Mouse (Mus musculus): ENCODE data around the gene Amfr. TPM values are rescaled to one million over a fixed set of nuclear protein-coding genes. Genes with fewer than 3 reads are reported as not detected.

The Amfr gene
- polyA plus RNA-seq, 1 experiment from 2014 or later = 49.7 TPM

DNA sequence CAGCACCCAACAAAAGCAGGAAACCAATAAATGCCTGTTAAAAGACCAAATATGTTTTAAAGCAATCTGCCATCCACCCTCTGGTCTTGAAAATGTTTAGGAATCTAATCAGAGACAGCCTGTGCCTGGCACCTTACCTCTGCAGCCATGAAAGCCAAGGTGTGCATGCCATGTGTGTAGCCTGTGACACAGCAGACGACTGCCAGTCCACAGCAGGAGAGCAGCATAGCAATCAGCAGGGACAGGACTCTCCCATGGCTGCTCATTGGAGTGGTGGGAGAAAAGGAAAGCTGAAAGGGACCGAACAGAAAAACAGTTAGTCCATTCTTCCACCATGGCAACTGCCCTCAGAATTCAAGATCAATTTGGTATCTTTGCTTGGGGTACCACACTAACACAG lies 13.7 kb downstream of the Amfr start:
- no peak overlapping the region for H3K4me2 ChIP-seq (replicated peaks; ENCODE audit: low read depth, low read length)
- WGBS = 88% methylated on average over 2 of the region's 2 CpGs
- no peaks in the 10 kb centered on the region for H3K27me3 ChIP-seq (ENCODE audit: control insufficient read depth, insufficient read depth, low read length)
- no peak overlapping the region for H3K4me3 ChIP-seq (ENCODE audit: low read length)
- no peak overlapping the region for H3K9ac ChIP-seq (ENCODE audit: low read depth, low read length)
- no peak overlapping the region for H3K27ac ChIP-seq (ENCODE audit: low read depth, low read length)
- H3K36me3 ChIP-seq (ENCODE audit: control insufficient read depth, insufficient read depth, low read length) = peaks cover 50% of the 10 kb centered on the region
- no peak for ATAC-seq (ENCODE audit: low FRiP score, low TSS enrichment)
- no peaks in the 10 kb centered on the region for H3K9me3 ChIP-seq (ENCODE audit: control insufficient read depth, low read length)
- H3K4me1 ChIP-seq (ENCODE audit: control insufficient read depth, insufficient read depth, low read length) = no peaks in the 10 kb centered on the region

DNA sequence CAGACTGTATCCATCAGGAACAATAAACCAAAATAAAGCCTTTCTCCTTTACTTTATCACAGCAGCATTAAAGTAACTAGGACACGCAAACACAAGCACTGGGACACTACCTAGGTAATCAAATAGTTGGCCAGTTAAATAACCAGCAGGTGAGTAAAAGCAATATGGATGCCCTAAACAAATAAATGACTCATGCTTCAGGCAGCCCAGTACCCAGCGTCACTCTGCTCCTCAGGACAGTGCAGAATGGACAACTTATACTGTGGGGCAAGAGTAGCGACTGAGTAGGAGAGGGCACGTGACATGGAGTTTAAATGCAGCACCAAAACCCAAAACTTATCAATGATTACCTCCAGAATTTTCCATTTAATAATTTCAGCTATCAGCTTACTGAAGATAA lies 22.9 kb downstream of the Amfr start:
- peaks cover 9% of the 10 kb centered on the region; the same call in 1 of the 2 replicates for H3K9me3 ChIP-seq (ENCODE audit: control insufficient read depth, low read length)
- no peaks in the 10 kb centered on the region for H3K4me1 ChIP-seq (ENCODE audit: control insufficient read depth, insufficient read depth, low read length)
- no peak overlapping the region for H3K4me3 ChIP-seq (ENCODE audit: low read length)
- WGBS = 95% methylated on average over 4 of the region's 4 CpGs
- H3K36me3 ChIP-seq (ENCODE audit: control insufficient read depth, insufficient read depth, low read length) = peaks cover 39% of the 10 kb centered on the region
- H3K27me3 ChIP-seq (ENCODE audit: control insufficient read depth, insufficient read depth, low read length) = no peaks in the 10 kb centered on the region
- no peak overlapping the region for H3K27ac ChIP-seq (ENCODE audit: low read depth, low read length)
- no peak for ATAC-seq (ENCODE audit: low FRiP score, low TSS enrichment)
- H3K9ac ChIP-seq (ENCODE audit: low read depth, low read length) = no peak overlapping the region
- H3K4me2 ChIP-seq (replicated peaks; ENCODE audit: low read depth, low read length) = no peak overlapping the region

DNA sequence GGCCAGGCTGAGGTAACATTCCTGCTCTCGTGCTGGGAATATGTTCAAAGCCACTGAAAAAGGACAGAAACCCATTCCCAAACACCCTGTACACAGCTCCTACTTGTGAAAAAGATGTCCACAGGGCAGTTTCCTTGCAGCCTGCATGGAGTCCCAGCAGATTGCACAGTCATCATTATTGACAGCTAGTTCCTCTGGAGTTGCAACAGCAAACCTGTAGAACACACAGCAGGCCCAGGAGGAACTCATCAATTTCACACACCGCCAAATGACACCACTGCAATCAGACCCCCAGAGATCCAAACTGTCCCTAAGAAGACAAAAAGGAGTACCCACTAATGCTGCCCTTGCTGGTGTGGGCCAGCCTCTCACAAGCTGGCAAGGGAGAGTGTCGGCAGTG lies 27.9 kb downstream of the Amfr start:
- 89% methylated on average over 3 of the region's 3 CpGs for WGBS
- Histone ChIP-seq H3K27me3 (ENCODE audit: control insufficient read depth, insufficient read depth, low read length) (no peaks in the 10 kb centered on the region), H3K4me3 (ENCODE audit: low read length) (no peak overlapping the region), H3K4me1 (ENCODE audit: control insufficient read depth, insufficient read depth, low read length) (no peaks in the 10 kb centered on the region), H3K36me3 (ENCODE audit: control insufficient read depth, insufficient read depth, low read length) (peaks cover 76% of the 10 kb centered on the region), H3K9ac (ENCODE audit: low read depth, low read length) (no peak overlapping the region), H3K4me2 (replicated peaks; ENCODE audit: low read depth, low read length) (no peak overlapping the region), H3K9me3 (ENCODE audit: control insufficient read depth, low read length) (no peaks in the 10 kb centered on the region), H3K27ac (ENCODE audit: low read depth, low read length) (no peak overlapping the region)
- no peak for ATAC-seq (ENCODE audit: low FRiP score, low TSS enrichment)

DNA sequence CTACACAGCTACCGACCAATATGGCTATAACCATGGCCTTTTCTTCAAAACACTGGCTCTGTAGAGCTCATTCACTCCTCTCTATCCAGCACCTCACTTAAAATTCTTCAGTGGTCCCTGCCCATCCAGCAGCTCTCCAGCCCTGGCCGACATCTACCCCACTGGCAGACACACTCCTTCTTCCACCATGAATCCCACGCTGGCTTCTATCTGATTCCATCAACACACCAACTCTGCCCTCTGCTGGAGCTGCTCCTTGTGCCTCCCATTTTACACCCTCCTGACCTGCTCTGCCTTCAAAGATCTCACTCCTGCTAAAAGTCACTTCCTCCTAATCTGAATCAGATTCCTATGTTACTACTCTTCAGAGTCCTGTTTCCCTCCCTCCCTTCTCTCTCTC lies 28.8 kb downstream of the Amfr start:
- Histone ChIP-seq H3K27ac (ENCODE audit: low read depth, low read length) (no peak overlapping the region), H3K4me3 (ENCODE audit: low read length) (no peak overlapping the region), H3K9ac (ENCODE audit: low read depth, low read length) (no peak overlapping the region), H3K9me3 (ENCODE audit: control insufficient read depth, low read length) (no peaks in the 10 kb centered on the region), H3K27me3 (ENCODE audit: control insufficient read depth, insufficient read depth, low read length) (no peaks in the 10 kb centered on the region), H3K4me1 (ENCODE audit: control insufficient read depth, insufficient read depth, low read length) (no peaks in the 10 kb centered on the region), H3K4me2 (replicated peaks; ENCODE audit: low read depth, low read length) (no peak overlapping the region), H3K36me3 (ENCODE audit: control insufficient read depth, insufficient read depth, low read length) (peaks cover 78% of the 10 kb centered on the region)
- ATAC-seq (ENCODE audit: low FRiP score, low TSS enrichment) = no peak
- WGBS = 73% methylated on average over 3 of the region's 3 CpGs

DNA sequence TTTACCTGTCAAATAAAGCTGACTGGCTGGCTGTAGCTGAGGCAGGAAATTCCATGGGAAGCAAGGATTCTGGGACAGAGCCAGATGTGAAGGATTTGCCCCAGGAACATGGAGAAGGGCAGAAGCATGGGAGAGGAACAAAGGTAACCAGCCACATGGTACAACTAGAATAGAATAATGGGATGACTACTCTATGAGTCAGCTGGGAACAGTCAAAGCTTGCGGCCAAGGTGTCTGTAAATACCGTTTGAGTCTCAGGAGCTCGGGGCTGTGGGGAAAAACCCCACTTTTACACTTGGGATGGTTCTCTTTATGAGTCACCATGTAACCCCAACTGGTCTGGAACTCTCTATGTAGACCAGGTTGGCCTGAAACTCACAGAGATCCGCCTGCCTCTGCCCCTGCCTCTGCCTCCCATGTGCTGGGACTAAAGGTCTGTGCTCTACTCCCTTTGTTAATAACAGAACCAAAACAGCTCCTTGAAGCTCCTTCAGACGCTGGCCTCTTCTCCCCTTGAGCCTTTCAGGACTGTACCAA lies 30.9 kb downstream of the Amfr start:
- Histone ChIP-seq H3K9me3 (ENCODE audit: control insufficient read depth, low read length) (no peaks in the 10 kb centered on the region), H3K36me3 (ENCODE audit: control insufficient read depth, insufficient read depth, low read length) (peaks cover 86% of the 10 kb centered on the region), H3K4me3 (ENCODE audit: low read length) (no peak overlapping the region), H3K4me1 (ENCODE audit: control insufficient read depth, insufficient read depth, low read length) (no peaks in the 10 kb centered on the region), H3K4me2 (replicated peaks; ENCODE audit: low read depth, low read length) (no peak overlapping the region), H3K27me3 (ENCODE audit: control insufficient read depth, insufficient read depth, low read length) (no peaks in the 10 kb centered on the region), H3K27ac (ENCODE audit: low read depth, low read length) (no peak overlapping the region), H3K9ac (ENCODE audit: low read depth, low read length) (no peak overlapping the region)
- 92% methylated on average over 5 of the region's 5 CpGs for WGBS
- ATAC-seq (ENCODE audit: low FRiP score, low TSS enrichment) = no peak

DNA sequence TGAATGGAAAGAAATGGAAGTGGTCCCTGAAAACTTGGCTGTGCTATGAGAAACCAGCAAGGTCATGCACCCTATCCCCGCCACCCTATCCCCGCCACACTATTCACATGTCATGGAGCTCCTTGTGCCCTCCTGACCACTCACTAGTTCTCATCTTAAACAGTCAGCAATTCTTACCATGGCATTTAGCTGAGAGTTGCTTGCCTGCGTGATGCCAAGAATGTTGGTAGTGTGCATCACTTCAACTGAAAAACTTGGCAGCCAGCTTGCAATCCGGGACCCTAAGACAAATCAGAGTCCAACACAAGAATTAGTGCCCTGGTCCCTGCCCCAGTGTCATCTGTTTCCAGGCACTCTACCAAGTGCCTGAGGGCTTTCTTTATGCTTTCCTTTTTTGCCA lies 32.5 kb downstream of the Amfr start:
- Histone ChIP-seq H3K9me3 (ENCODE audit: control insufficient read depth, low read length) (no peaks in the 10 kb centered on the region), H3K4me2 (replicated peaks; ENCODE audit: low read depth, low read length) (no peak overlapping the region), H3K4me3 (ENCODE audit: low read length) (no peak overlapping the region), H3K4me1 (ENCODE audit: control insufficient read depth, insufficient read depth, low read length) (no peaks in the 10 kb centered on the region), H3K36me3 (ENCODE audit: control insufficient read depth, insufficient read depth, low read length) (peaks cover 90% of the 10 kb centered on the region), H3K27ac (ENCODE audit: low read depth, low read length) (no peak overlapping the region), H3K9ac (ENCODE audit: low read depth, low read length) (no peak overlapping the region), H3K27me3 (ENCODE audit: control insufficient read depth, insufficient read depth, low read length) (no peaks in the 10 kb centered on the region)
- 93% methylated on average over 4 of the region's 4 CpGs for whole genome bisulfite sequencing
- ATAC-seq (ENCODE audit: low FRiP score, low TSS enrichment) = no peak

DNA sequence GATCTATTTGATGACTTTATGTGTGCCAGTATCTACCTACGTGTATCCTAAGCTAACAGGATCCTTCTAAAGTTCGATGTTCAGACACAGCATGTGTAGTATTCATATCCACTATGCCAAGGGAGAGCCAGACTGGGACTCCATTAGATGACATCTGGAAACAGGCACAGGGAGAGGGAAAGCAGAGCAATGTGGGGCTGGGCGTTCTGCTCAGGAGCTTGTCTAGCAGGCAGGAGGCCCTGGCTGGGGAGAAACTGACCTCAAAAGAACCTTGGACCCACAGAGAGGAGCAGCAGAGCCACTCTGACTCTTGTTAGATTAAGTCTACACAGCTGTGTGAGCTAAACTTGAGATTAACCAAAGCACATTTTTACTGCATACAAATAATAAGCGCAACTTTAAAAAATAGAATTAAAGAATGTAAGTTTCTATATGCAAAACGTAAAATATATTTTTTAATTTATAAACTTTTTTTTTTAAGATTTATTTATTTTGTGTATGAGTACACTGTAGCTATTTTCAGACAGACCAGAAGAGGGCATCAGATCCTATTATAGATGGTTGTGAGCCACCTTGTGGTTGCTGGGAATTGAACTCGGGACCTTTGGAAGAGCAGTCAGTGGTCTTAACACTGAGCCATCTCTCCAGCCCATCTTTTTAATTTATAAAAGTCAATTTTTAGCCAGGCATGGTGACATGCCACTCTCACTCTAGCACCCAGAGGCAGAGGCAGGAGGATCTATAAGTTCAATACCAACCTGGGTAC lies 36.0 kb downstream of the Amfr start:
- H3K4me2 ChIP-seq (replicated peaks; ENCODE audit: low read depth, low read length) = no peak overlapping the region
- H3K4me1 ChIP-seq (ENCODE audit: control insufficient read depth, insufficient read depth, low read length) = no peaks in the 10 kb centered on the region
- H3K27ac ChIP-seq (ENCODE audit: low read depth, low read length) = no peak overlapping the region
- H3K36me3 ChIP-seq (ENCODE audit: control insufficient read depth, insufficient read depth, low read length) = peaks cover 93% of the 10 kb centered on the region
- 93% methylated on average over 6 of the region's 6 CpGs for WGBS
- H3K9me3 ChIP-seq (ENCODE audit: control insufficient read depth, low read length) = no peaks in the 10 kb centered on the region
- H3K4me3 ChIP-seq (ENCODE audit: low read length) = no peak overlapping the region
- H3K9ac ChIP-seq (ENCODE audit: low read depth, low read length) = no peak overlapping the region
- H3K27me3 ChIP-seq (ENCODE audit: control insufficient read depth, insufficient read depth, low read length) = no peaks in the 10 kb centered on the region
- ATAC-seq (ENCODE audit: low FRiP score, low TSS enrichment) = no peak

DNA sequence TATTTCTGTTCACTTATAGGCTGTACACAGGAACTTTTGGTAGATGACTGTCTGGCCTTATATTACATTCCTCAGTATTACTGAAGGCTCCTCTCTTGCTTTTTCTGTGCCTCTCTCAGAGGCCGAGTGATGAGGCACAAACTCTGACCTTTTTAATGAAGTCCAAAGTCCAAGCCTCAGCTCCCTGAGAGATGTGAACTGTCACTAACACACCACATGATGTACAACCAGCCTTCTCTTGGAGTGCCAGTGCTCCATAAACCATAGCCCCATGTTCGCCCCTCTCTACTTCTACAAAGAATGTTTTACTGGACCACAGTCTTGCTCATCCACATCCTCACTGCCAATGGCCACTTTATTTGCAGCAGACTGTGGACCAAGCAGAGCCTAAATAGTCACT lies 37.3 kb downstream of the Amfr start:
- H3K27ac ChIP-seq (ENCODE audit: low read depth, low read length) = no peak overlapping the region
- 84% methylated on average over 2 of the region's 2 CpGs for WGBS
- H3K36me3 ChIP-seq (ENCODE audit: control insufficient read depth, insufficient read depth, low read length) = peaks cover 86% of the 10 kb centered on the region
- no peaks in the 10 kb centered on the region for H3K27me3 ChIP-seq (ENCODE audit: control insufficient read depth, insufficient read depth, low read length)
- H3K4me2 ChIP-seq (replicated peaks; ENCODE audit: low read depth, low read length) = no peak overlapping the region
- no peak for ATAC-seq (ENCODE audit: low FRiP score, low TSS enrichment)
- H3K9ac ChIP-seq (ENCODE audit: low read depth, low read length) = no peak overlapping the region
- H3K4me1 ChIP-seq (ENCODE audit: control insufficient read depth, insufficient read depth, low read length) = no peaks in the 10 kb centered on the region
- no peaks in the 10 kb centered on the region for H3K9me3 ChIP-seq (ENCODE audit: control insufficient read depth, low read length)
- no peak overlapping the region for H3K4me3 ChIP-seq (ENCODE audit: low read length)

DNA sequence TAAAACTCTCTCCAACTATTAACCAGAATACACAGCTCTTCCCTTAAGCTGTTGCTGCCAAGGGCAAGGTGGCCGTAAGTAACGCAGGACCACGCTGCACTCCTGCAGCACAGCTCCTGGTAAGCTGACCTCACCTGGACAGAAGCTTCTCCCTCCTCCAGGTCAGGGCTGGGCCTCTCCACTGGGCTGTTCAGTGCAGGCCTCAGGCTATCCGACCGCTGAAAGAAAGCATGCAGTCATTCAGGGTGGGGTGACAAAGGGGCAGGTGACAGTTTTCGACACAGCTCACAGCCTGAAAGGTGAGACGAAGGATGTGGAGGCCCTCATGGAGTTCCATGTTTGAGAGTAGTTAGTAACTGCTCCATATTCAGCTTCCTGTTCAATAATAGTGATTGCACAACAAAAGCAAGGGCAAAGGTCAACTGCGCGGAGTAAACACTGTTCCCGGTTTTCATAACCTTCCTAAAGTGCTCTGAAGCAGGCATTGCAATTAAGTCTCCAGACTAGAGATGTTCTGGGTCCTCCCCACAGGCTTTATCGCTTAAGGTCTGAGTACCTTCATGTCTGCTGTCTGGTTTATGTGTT lies 37.9 kb downstream of the Amfr start:
- no peaks in the 10 kb centered on the region for H3K9me3 ChIP-seq (ENCODE audit: control insufficient read depth, low read length)

More for the DNA sequence above, 37.9 kb downstream of the Amfr start:
- H3K27me3 ChIP-seq (ENCODE audit: control insufficient read depth, insufficient read depth, low read length) = no peaks in the 10 kb centered on the region
- H3K4me1 ChIP-seq (ENCODE audit: control insufficient read depth, insufficient read depth, low read length) = no peaks in the 10 kb centered on the region
- no peak overlapping the region for H3K9ac ChIP-seq (ENCODE audit: low read depth, low read length)
- ATAC-seq (ENCODE audit: low FRiP score, low TSS enrichment) = no peak
- peaks cover 80% of the 10 kb centered on the region for H3K36me3 ChIP-seq (ENCODE audit: control insufficient read depth, insufficient read depth, low read length)
- WGBS = 87% methylated on average over 11 of the region's 11 CpGs
- no peak overlapping the region for H3K4me2 ChIP-seq (replicated peaks; ENCODE audit: low read depth, low read length)
- no peak overlapping the region for H3K4me3 ChIP-seq (ENCODE audit: low read length)
- H3K27ac ChIP-seq (ENCODE audit: low read depth, low read length) = no peak overlapping the region
